Mouse (Mus musculus) E14TG2a.4 (cell line): ENCODE results near the gene Bmyc.

Experiments
- CTCF ChIP-seq: conservative IDR thresholded peaks from 2 replicates; pipeline ENCODE4 v1.5.1; 2014; ENCODE audit warnings: low read length
- POU5F1 ChIP-seq: IDR thresholded peaks from 2 replicates; pipeline ENCODE4 v1.6.1; 2014; ENCODE audit warnings: low read length, borderline replicate concordance

GRCm38 (mm10) chr2:25676486-25676885, 30.1 kb upstream of the Bmyc start, which contains the start of gene Lcn6:
- TF ChIP-seq CTCF, result no peak
- TF ChIP-seq POU5F1, result no peak
